Mouse (Mus musculus): ENCODE results near the gene Dlk2.

Dlk2 gene

DNA sequence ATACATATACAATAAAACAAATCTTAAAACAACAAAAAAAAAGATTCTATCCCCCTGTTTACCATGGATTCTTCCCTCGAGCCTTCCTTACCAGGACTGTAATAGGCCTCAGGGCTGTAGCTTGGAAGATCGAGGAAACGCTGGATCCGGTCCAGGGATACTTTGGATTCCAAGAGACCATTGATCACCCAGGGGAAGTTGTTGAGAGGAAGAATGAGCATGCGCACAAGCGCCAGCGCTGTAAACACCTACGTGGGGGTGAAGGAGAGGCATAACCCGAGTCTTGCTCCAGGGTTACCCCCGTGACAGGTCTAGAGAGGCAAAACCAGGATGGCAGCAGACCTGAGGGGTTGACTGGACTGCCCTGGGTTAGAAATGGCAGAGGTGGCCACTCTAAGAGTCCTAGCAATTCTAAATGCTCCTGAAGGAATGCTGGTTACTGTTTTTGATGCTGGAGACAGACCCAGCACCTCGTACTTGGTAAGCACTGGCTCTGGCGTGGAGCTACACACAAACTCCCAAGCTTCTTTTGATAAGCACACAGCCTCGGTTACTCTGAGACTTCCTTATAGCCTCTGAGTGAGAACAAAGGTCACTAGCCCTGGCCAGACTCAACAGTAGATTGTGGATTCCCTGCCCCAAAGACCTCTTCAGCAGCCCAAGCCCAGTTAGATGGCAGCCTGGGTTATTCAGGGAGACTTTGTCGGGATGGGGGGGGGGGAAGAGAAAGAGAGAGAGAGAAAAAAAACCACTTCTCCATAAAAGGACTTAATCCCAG lies 25.0 kb downstream of the Dlk2 start:
- no peak for DNase-seq (ENCODE audit: low spot score)

DNA sequence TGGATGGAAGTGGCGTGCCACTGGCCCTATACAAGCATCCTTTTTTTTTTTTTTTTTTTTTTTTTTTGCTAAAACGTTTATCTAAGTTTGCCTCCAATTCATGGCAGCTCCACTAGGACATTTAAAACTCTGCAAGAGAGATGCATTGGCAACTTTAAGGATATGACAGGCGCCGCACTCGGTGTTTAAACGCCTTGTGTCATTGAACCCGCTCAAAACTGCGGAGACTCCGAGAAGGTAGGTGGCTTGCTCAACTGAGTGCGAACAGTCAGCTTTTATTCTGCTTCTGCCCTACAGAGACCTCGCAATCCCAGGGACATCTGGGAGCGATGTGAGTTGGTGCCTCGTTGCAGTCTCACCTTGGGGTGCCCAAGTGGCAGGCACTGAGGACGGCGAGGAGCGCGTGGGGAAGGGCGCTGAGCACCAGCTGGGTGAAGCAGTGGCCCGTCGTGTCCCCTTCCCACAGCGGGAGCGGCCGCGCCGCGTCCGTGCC lies 30.2 kb downstream of the Dlk2 start:
- DNase-seq (ENCODE audit: low spot score): no peak

DNA sequence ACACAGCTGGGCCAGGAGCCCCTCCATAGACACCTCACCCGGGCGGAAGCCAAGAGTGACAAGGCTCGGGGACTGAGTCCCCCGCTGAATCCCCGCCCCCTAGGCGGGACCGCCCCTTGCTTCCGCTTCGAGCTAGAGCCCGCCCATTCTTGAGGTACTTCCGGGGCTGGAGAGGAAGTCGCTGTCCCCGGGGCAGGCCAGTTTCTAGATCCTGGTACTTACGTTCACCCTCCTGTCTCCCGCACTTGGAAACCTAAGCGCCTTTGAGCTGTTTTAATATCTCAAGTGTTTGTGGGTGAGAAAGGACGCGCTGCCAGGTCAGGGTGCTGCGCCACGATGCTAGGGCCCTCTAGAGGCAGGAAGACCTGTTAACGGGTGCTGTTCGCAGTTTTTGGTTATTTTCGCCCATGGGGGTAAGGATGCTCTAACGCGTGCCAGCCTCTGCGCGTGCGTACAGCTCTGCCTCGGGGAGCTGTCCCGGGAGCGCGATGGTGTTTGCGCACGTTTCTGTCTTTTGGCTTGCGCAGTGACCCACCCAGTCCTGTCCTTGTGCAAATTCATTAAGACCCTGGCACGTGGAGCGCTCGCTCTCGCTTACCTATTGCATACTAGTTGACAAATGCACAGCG lies 30.8 kb downstream of the Dlk2 start, which contains the start of gene Abcc10:
Gene Abcc10 (minus strand): TSS at position 447 of the 629 bp plus-strand sequence.
- peak; percentile 93 for DNase-seq (ENCODE audit: low spot score)

DNA sequence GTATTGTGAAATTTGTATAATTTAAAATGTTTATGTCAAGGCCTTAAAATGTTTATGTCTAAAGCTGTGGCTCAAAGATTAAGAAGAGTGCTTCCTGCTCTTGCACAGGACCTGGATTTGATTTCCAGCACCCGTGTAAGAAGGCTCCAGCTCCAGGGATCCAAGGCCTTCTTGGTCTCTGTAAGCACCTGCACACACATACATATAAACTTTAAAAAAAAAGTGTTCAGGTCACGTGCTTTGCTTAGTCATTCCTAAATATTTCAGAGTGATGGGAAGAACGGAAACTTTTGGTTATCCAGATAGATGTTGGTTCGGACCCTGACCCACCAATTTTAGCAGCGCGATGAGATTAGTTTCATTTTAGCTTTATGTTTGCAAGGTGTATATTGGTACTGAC lies 31.5 kb downstream of the Dlk2 start:
- DNase-seq (ENCODE audit: low spot score): no peak

DNA sequence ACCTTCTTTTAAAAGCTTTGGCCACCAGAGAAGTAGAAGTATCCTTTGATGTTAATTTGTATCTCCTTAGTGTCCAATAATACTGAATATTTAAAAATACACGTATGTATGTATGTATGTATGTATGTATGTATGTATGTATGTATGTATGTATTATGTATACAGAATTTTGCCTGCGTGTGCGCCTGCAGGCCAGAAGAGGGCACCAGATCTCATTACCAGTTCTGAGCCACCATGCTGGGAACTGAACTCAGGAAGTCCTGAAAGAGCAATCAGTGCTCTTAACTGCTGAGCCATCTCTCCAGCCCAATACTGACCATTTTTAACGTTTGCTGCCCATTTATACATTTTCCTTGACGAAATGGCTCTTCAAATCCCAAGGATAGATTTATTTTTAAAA lies 39.3 kb downstream of the Dlk2 start:
- DNase-seq (ENCODE audit: low spot score): no peak

DNA sequence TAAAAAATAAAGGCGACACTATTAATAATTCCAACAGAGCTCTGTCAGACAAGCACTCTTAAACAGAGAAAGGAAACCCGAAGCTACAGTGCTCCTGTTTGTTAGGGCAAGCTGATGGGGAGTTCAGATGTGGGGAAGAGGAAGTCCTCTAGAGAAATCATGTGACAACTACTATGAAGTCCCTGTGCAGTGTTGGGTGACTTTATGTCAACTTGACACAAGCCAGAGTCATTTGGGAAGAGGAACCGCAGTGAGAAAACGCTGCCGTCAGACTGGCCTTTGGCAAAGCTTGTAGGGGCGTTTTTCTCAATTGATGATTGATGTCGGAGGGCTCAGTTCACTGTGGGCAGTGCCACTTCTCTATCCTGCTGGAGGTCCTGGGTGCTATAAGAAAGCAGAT lies 44.0 kb downstream of the Dlk2 start:
- no peak for DNase-seq (ENCODE audit: low spot score)

DNA sequence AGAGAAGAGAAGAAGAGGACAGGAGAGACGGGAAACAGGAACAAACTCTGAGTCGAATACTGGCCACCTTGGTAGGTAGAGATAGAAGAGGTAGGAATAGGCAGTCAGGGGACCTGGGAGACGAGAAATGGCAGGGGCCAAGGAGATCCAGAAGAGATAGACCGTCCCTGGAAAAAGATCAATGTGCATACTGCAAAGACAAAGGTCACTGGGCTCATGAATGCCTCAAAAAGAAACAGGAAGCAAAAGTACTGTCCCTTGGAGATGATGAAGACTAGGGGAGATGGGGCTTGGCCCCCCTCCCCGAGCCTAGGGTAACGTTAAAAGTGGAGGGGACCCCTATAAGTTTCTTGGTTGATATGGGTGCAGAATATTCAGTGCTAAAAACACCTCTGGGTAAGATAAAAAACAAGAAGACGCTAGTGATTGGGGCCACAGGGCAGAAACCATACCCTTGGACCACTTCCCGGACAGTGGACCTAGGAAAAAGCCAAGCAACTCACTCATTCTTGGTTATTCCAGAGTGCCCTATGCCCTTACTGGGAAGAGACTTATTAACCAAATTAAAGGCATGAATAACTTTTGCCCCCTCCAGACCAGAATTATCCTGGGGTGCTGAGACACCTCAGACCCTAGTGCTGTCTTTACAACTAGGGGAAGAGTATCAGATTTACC lies 53.9 kb downstream of the Dlk2 start:
- DNase-seq (ENCODE audit: low spot score): no peak

Data from testis, postnatal 14 days (tissue).